Mouse (Mus musculus) hindbrain, embryonic 15.5 days (tissue): ENCODE data around the gene Gm4027. TPM values are rescaled to one million over a fixed set of nuclear protein-coding genes. Genes with fewer than 3 reads are reported as not detected.
"Not testable (repeated sequence)": the region's sequence is repeated elsewhere in the genome, so short reads cannot be mapped to it uniquely, and the experiment has no call there.

Experiments used
- ATAC-seq: fragments of 200-750 bp; cut with Nextera tagmentation; 2 replicates; pipeline ENCODE4 v1.8.0; 2017; ENCODE audit warnings: low read depth, moderate number of reproducible peaks, moderate TSS enrichment; ENCODE audit not compliant: low FRiP score
- H3K27ac ChIP-seq: fragments of 300-500 bp; sonication (generic); replicated peaks from 2 replicates; pipeline ENCODE4 v1.5.1; 2015; ENCODE audit warnings: mild to moderate bottlenecking, inconsistent platforms
- H3K27me3 ChIP-seq: fragments of 300-500 bp; sonication (generic); 2 replicates; pipeline ENCODE4 v1.6.1; 2015; ENCODE audit warnings: control low read depth, inconsistent platforms
- H3K36me3 ChIP-seq: fragments of 300-500 bp; sonication (generic); 2 replicates; pipeline ENCODE4 v1.6.1; 2015; ENCODE audit warnings: control low read depth, inconsistent platforms
- H3K4me1 ChIP-seq: fragments of 300-500 bp; sonication (generic); replicated peaks from 2 replicates; pipeline ENCODE4 v1.6.1; 2015; ENCODE audit warnings: control low read depth, inconsistent platforms
- H3K4me2 ChIP-seq: fragments of 300-500 bp; sonication (generic); 2 replicates; pipeline ENCODE4 v1.6.1; 2015; ENCODE audit warnings: moderate library complexity, mild to moderate bottlenecking, inconsistent platforms
- H3K4me3 ChIP-seq: fragments of 300-500 bp; sonication (generic); 2 replicates; pipeline ENCODE4 v1.5.1; 2015; ENCODE audit warnings: mild to moderate bottlenecking, inconsistent platforms
- H3K9ac ChIP-seq: fragments of 300-500 bp; sonication (generic); 2 replicates; pipeline ENCODE4 v1.6.1; 2015; ENCODE audit warnings: inconsistent platforms
- H3K9me3 ChIP-seq: fragments of 300-500 bp; sonication (generic); 2 replicates; pipeline ENCODE4 v1.6.1; 2016; ENCODE audit warnings: control low read depth, inconsistent platforms
- WGBS: fragments of 180-500 bp; shearing (Covaris S2); methylation state at CpG from one replicate; pipeline ENCODE4 v1.1.7; 2015; 5-methylcytosine and 5-hydroxymethylcytosine counted together
- polyA plus RNA-seq: library from polyadenylated mRNA; unstranded; fragments of >200 nt; fragmentation: Nextera tagmentation; extraction: Ambion mirVana; gene quantifications from 2 replicates; pipeline ENCODE4 v1.2.1, GENCODE M21; 2015

Gene Gm4027
- polyA plus RNA-seq = not detected in 2 replicates

DNA sequence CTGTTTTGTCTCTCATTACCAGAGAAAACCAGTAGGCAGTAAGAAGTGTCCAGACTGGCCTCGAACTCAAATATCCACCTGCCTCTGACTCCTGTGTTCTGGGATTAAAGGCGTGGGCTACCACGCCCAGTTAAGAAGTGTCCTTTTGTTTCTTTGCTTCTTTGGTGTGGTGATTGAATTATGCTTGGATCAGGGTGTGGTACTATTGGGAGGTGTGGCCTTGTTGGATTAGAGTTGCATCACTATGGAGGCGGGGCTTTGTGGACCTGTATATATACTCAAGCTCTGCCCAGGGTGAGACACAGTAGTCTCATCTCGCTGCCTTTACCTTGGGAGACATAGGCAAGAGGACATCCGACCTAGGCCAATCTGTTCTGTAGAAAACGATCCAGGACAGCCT is at the start of gene Gm4027:
Gene Gm4027 (plus strand): TSS at position 301 of the 400 bp plus-strand sequence.
- not testable (repeated sequence) for H3K36me3 ChIP-seq, H3K4me2 ChIP-seq, H3K27me3 ChIP-seq, H3K9me3 ChIP-seq, H3K27ac ChIP-seq, H3K4me1 ChIP-seq, H3K9ac ChIP-seq, ATAC-seq, H3K4me3 ChIP-seq
- 90% methylated on average over 6 of the region's 7 CpGs for WGBS

DNA sequence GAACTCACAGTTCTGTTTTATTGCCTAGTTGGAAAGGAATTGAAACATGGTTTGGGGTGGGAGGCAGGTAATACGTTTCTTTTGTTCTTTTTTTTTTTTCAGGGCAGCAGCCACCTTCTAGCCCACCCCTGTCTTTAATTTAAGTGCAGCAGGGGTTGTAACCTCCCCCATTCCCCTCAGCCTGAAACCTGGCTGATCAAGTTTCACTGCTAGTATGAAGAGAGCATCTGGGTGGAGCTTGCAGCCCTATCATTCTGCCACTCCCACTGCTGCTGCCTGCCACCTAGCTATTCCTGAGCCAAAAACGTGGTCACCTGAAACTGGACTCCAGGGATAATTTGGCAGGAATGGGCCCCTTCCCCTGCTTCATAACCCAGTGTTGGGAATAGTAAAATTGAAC is 17.3 kb upstream of the Gm4027 start:
- not testable (repeated sequence) for H3K36me3 ChIP-seq, H3K27ac ChIP-seq, H3K4me2 ChIP-seq, H3K9ac ChIP-seq, H3K4me1 ChIP-seq, H3K4me3 ChIP-seq, ATAC-seq, H3K27me3 ChIP-seq, H3K9me3 ChIP-seq
- 7% methylated on average over 2 of the region's 2 CpGs for WGBS

DNA sequence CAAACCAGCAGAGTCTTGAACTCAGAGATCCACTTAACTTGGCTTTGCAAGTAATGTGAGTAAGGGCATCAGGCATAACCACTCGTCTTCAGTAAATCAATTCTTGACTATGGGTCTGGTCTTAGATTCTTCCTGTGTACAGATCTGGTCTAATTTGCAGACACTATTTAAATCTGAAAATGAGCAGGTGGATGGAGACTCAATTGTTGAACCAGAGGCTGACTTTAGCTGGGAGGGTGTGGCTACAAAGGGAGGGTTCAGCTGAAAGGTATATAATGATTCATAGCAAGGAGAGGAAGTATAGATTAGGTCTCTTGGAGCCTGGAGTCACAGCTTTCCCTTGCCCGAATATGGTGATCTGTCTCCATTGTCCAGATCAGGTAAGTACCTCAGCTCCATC is 16.3 kb upstream of the Gm4027 start, which contains the start of gene Oog1:
Gene Oog1 (plus strand): TSS at position 301 of the 400 bp plus-strand sequence.
- H3K4me3 ChIP-seq, H3K27me3 ChIP-seq, H3K36me3 ChIP-seq, ATAC-seq, H3K27ac ChIP-seq, H3K4me1 ChIP-seq, H3K9me3 ChIP-seq, H3K9ac ChIP-seq, H3K4me2 ChIP-seq: not testable (repeated sequence)
- 89% methylated on average over 1 of the region's 2 CpGs for WGBS

DNA sequence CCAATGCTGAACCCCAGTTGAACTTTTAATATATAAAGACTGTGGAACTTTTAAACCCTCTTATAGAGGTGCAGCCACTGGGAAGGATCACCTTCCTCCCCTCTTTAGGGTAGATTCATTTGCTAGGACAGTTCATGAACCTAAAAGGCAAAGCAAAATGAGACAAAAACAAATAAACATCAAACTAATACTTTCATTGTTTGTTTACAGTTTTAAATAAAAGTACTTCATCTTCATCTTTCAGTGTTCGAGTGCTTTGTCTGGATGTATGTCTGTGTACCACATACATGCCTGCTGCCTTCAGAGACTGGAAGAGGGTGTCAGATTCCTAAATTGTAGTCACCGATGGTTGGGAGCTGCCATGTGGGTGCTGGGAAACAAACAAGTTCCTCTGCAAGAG is 25.9 kb downstream of the Gm4027 start, which contains the start of gene Gm16381:
Gene Gm16381 (minus strand): TSS at position 101 of the 400 bp plus-strand sequence.
- not testable (repeated sequence) for H3K36me3 ChIP-seq, H3K9ac ChIP-seq, ATAC-seq, H3K4me2 ChIP-seq, H3K9me3 ChIP-seq, H3K4me1 ChIP-seq, H3K4me3 ChIP-seq, H3K27me3 ChIP-seq, H3K27ac ChIP-seq
- 83% methylated on average over 2 of the region's 2 CpGs for WGBS

DNA sequence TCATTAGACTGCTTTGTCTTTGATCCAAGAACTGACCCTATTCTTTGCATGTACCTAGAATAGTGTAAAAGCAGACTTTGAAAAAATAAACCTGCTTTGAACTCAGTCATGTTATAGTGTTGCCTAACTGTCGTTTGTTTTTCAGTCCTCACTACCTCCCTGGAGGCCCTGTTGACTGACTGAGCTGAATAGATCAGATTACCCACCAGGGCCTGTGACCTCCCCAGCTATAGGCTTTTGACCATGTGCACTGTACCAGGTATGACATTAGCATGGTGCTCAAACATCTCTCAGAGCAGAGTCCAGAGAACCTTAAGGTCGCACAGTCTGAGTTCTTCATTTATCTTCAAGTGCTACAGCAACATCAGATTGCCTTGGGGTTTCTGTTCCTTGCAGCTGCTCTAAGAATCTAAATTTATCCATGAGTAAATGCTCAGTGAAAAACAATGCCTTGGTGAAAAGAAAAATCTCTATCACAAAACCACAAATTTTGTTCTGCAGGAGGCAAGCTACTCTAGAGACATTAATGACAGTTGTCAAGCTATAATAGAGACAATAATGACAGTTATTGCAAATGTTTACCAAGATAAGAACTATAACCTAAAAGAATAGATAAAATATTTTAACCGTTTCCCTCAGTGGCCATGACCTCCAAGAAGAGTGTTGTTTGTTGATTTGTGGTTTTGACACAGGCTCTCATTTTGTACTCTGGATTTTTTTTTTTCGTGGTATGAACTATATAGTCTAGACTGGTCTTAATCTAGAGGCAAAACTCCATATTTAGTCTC is 34.4 kb downstream of the Gm4027 start:
- H3K4me1 ChIP-seq, H3K4me2 ChIP-seq, H3K36me3 ChIP-seq, H3K9me3 ChIP-seq, H3K9ac ChIP-seq, H3K4me3 ChIP-seq, H3K27me3 ChIP-seq, ATAC-seq, H3K27ac ChIP-seq: not testable (repeated sequence)
- WGBS = 81% methylated on average over 2 of the region's 4 CpGs

Other genes with a start within 250 kb of the Gm4027 start
- gene Sptlc2, start 230.5 kb upstream of the Gm4027 start, polyA plus RNA-seq = 57.6 and 63.6 TPM in 2 replicates
- gene Slirp, start 175.0 kb upstream of the Gm4027 start, polyA plus RNA-seq = 242 and 258 TPM in 2 replicates
- gene Alkbh1, start 174.9 kb upstream of the Gm4027 start, polyA plus RNA-seq = 36.6 and 37.5 TPM in 2 replicates
- 93.4 and 103 TPM in 2 replicates for gene Snw1, start 146.6 kb upstream of the Gm4027 start, polyA plus RNA-seq
- gene Gm5788, start 124.1 kb upstream of the Gm4027 start, polyA plus RNA-seq = not detected in 2 replicates
- not detected in 2 replicates for gene Gm8300, start 104.6 kb upstream of the Gm4027 start, polyA plus RNA-seq
- not detected in 2 replicates for gene Oog1, start 16.2 kb upstream of the Gm4027 start, polyA plus RNA-seq
- not detected in 2 replicates for gene Gm16381, start 25.8 kb downstream of the Gm4027 start, polyA plus RNA-seq
- gene Gm21319, start 156.9 kb downstream of the Gm4027 start, polyA plus RNA-seq = not detected in 2 replicates
- gene Gm21936, start 176.6 kb downstream of the Gm4027 start, polyA plus RNA-seq = not detected in 2 replicates
- gene BB287469, start 197.7 kb downstream of the Gm4027 start, polyA plus RNA-seq = not detected in 2 replicates
- gene Gm2001, start 223.5 kb downstream of the Gm4027 start, polyA plus RNA-seq = not detected in 2 replicates